Mouse (Mus musculus) heart, embryonic 13.5 days (tissue): ENCODE data around the gene Exoc8. TPM values are rescaled to one million over a fixed set of nuclear protein-coding genes. Genes with fewer than 3 reads are reported as not detected.

Experiments
- ATAC-seq: fragments of 200-750 bp; cut with Nextera tagmentation; 2 replicates; pipeline ENCODE4 v1.8.0; 2017; ENCODE audit warnings: moderate TSS enrichment; ENCODE audit not compliant: insufficient number of reproducible peaks, low FRiP score, low TSS enrichment; ENCODE audit errors: extremely low read depth
- H3K27ac ChIP-seq: fragments of 300-500 bp; sonication (generic); replicated peaks from 2 replicates; pipeline ENCODE4 v1.5.1; 2015; ENCODE audit warnings: moderate library complexity, mild to moderate bottlenecking, inconsistent platforms
- H3K27me3 ChIP-seq: fragments of 300-500 bp; sonication (generic); replicated peaks from 2 replicates; pipeline ENCODE4 v1.6.1; 2015; ENCODE audit warnings: mild to moderate bottlenecking, inconsistent platforms
- H3K36me3 ChIP-seq: fragments of 300-500 bp; sonication (generic); 2 replicates; pipeline ENCODE4 v1.6.1; 2015; ENCODE audit warnings: mild to moderate bottlenecking, inconsistent platforms
- H3K4me1 ChIP-seq: fragments of 300-500 bp; sonication (generic); 2 replicates; pipeline ENCODE4 v1.6.1; 2015; ENCODE audit warnings: inconsistent platforms
- H3K4me2 ChIP-seq: fragments of 300-500 bp; sonication (generic); 2 replicates; pipeline ENCODE4 v1.6.1; 2015; ENCODE audit warnings: inconsistent platforms, mild to moderate bottlenecking, moderate library complexity
- H3K4me3 ChIP-seq: fragments of 300-500 bp; sonication (generic); 2 replicates; pipeline ENCODE4 v1.5.1; 2015; ENCODE audit warnings: moderate library complexity, mild to moderate bottlenecking, inconsistent platforms
- H3K9ac ChIP-seq: fragments of 300-500 bp; sonication (generic); 2 replicates; pipeline ENCODE4 v1.6.1; 2015; ENCODE audit warnings: inconsistent platforms, mild to moderate bottlenecking, moderate library complexity
- H3K9me3 ChIP-seq: fragments of 300-500 bp; sonication (generic); 2 replicates; pipeline ENCODE4 v1.6.1; 2016; ENCODE audit warnings: inconsistent platforms
- WGBS: fragments of 180-500 bp; shearing (Covaris S2); methylation state at CpG from one replicate; pipeline ENCODE4 v1.1.7; 2015; ENCODE audit warnings: mixed read lengths; 5-methylcytosine and 5-hydroxymethylcytosine counted together
- polyA plus RNA-seq: library from polyadenylated mRNA; unstranded; fragments of >200 nt; fragmentation: Nextera tagmentation; extraction: Ambion mirVana; gene quantifications from 2 replicates; pipeline ENCODE4 v1.2.1, GENCODE M21; 2015

Exoc8 gene
- polyA plus RNA-seq, 1 experiment from 2014 or later: 6.2 TPM

DNA sequence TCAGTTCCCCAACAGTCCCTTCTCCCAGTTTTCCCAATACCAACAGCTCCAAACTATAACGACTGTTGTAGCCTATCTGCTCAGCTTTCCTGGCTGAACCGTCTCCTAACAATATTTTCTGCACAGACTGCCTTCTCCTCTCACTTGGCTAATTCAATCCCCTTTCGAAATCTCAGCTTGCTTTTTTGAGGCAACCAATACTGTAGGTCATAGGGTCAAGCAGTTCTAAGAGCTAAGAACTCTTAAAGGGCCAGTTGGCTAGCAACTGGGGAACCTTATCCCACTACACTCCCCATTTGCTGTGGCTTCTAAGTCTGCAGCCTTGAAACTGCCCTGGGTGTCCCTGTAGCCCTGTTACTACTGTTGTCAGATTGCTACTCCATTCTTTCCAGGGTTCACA lies 52.4 kb downstream of the Exoc8 start:
- 57% methylated on average over 3 of the region's 3 CpGs for WGBS

More for the DNA sequence above, 52.4 kb downstream of the Exoc8 start:
- no peak overlapping the region for H3K4me3 ChIP-seq
- no peaks in the 10 kb centered on the region for H3K27me3 ChIP-seq
- H3K4me1 ChIP-seq: peaks cover 8% of the 10 kb centered on the region; the same call in 1 of the 2 replicates
- ATAC-seq: no peak
- no peaks in the 10 kb centered on the region for H3K9me3 ChIP-seq
- H3K36me3 ChIP-seq: peaks cover 46% of the 10 kb centered on the region
- no peak overlapping the region for H3K27ac ChIP-seq
- H3K4me2 ChIP-seq: no peak overlapping the region
- H3K9ac ChIP-seq: no peak overlapping the region

Other genes starting within 250 kb of the Exoc8 start
- 37.8 TPM in 2 replicates for gene 2310022B05Rik, start 234.3 kb downstream of the Exoc8 start, polyA plus RNA-seq
- gene Ttc13, start 175.7 kb downstream of the Exoc8 start, polyA plus RNA-seq: 27.0 and 28.2 TPM in 2 replicates
- gene Arv1, start 175.6 kb downstream of the Exoc8 start, polyA plus RNA-seq: 14.0 and 17.2 TPM in 2 replicates
- gene Fam89a, start 145.9 kb downstream of the Exoc8 start, polyA plus RNA-seq: 2.2 and 2.4 TPM in 2 replicates
- 0.16 and 0.17 TPM in 2 replicates for gene Trim67, start 104.6 kb downstream of the Exoc8 start, polyA plus RNA-seq
- gene Gnpat, start 34.7 kb downstream of the Exoc8 start, polyA plus RNA-seq: 94.8 and 101 TPM in 2 replicates
- 47.8 and 52.9 TPM in 2 replicates for gene 2810004N23Rik, start 34.6 kb downstream of the Exoc8 start, polyA plus RNA-seq
- gene Sprtn, start 181 bp upstream of the Exoc8 start, polyA plus RNA-seq: 6.8 and 7.1 TPM in 2 replicates
- 13.5 and 15.0 TPM in 2 replicates for gene Egln1, start 51.6 kb upstream of the Exoc8 start, polyA plus RNA-seq
- gene Tsnax, start 115.3 kb upstream of the Exoc8 start, polyA plus RNA-seq: 80.3 and 87.4 TPM in 2 replicates
- gene Disc1, start 156.5 kb upstream of the Exoc8 start, polyA plus RNA-seq: 2.2 and 2.4 TPM in 2 replicates